Mouse (Mus musculus): Measurements from ENCODE around the gene Cenpj.

DNA sequence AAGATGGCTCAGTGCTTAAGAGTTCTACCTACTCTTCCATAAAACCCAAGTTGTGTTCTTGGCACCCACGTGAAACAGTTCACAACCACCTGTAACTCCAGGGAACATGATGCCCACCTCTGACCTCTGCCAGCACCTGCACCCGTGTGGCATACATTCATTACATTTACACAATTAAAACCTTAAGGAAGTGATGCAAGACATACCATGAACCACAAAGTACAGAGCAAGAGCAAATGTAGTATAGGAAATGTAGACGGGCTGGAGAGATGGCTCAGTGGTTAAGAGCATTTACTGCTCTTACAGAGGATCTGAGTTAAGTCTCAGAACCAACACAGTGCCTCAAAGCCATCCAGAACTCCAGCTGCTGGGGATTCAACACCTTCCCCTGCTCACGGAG is 6.2 kb downstream of the Cenpj start:
- TF ChIP-seq CTCF (IDR thresholded peaks at IDR 0.05; ENCODE audit: low read depth) (no peak), EP300 (IDR thresholded peaks at IDR 0.05; ENCODE audit: low read depth) (no peak)
